Mouse (Mus musculus) telencephalon, adult 2 months (tissue): ENCODE data around the gene Trpc4ap.

Source experiments
- DNase-seq: peaks from one replicate; pipeline ENCODE4 v3.0.0-alpha.2; 2011; ENCODE audit warnings: low read depth, low spot score

The Trpc4ap gene

GRCm38 (mm10) chr2:155641540-155642472 lies 50.4 kb downstream of the Trpc4ap start:
- no peak for DNase-seq

- DNase-seq, result no peak
Observed at GRCm38 (mm10) chr2:155640656-155641055, 51.5 kb downstream of the Trpc4ap start.

- DNase-seq, result no peak
Observed at GRCm38 (mm10) chr2:155637411-155637810, 54.8 kb downstream of the Trpc4ap start.

DNA sequence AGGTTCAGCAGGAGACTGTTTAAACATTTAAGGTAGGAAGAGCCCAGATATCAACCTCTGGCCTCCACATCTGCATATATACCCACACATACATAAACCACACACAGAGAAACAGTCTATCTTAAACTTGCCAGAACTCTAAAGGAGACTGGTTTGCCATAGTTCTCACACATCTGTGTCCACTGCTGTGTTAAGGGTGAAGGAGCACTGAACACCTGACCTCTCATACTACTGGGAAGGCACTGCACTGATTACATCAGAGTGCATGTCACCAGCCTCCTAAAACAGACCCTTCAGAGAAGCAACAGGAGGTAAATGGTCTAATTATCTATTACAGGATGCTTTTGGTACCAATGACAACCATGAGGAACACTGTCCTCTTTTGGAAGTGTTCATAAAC lies 55.3 kb downstream of the Trpc4ap start:
- no peak for DNase-seq

DNA sequence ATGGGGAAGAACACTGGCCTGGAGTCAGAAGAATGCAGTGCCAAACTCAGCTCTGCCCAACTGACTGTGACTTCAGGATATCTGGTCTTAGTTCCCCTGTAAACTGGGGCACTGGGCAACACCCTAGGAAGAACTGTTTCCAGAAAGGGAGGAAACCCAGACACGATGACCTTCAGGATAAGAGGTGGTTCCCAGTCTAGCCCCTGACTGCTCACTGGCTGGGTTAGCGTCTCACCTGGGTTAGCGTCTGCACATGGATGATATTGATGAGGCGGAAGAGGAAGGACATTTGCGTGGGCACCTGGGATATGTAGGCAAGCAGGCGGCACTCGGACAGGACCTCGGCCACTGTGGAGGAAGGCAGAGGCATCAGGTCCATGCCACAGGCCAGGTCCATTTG lies 56.2 kb downstream of the Trpc4ap start:
- DNase-seq, result no peak

DNA sequence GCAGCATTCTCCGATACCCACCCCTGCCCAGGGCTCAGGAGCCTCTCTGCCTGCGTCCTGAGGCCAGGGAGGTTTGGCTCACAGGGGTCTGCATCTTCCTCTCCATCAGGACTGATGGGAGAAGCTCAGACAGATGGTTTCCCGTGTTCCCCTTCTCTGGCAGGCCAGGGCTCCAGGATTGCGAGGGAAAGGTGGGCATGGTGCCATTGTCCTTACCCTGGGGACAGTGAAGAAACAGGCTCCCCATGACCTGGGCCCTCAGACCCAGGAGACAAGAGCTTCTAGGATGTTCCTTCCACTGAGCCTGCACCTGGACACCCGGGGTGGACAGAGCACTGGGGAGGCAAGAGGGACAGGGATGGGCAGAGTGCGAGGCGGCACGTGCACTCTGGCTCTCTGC lies 57.6 kb downstream of the Trpc4ap start:
- no peak for DNase-seq

- DNase-seq, result no peak
Observed at GRCm38 (mm10) chr2:155633731-155634130, 58.5 kb downstream of the Trpc4ap start.

DNA sequence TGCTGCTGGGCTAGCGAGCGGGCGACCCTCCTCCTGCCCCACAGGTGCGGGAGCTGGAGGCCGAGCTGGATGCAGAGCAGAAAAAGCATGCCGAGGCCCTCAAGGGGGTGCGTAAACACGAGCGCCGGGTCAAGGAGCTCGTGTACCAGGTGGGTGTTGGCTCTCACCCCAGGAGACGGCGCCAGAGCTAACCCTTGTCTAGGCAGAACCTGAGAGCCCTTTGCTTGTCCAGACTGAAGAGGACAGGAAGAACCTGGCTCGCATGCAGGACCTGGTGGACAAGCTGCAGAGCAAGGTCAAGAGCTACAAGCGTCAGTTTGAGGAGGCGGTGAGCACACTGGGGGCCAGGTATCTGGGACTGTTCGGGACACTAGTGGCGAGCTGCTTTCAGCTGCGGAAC lies 59.1 kb downstream of the Trpc4ap start:
- DNase-seq, result no peak

DNA sequence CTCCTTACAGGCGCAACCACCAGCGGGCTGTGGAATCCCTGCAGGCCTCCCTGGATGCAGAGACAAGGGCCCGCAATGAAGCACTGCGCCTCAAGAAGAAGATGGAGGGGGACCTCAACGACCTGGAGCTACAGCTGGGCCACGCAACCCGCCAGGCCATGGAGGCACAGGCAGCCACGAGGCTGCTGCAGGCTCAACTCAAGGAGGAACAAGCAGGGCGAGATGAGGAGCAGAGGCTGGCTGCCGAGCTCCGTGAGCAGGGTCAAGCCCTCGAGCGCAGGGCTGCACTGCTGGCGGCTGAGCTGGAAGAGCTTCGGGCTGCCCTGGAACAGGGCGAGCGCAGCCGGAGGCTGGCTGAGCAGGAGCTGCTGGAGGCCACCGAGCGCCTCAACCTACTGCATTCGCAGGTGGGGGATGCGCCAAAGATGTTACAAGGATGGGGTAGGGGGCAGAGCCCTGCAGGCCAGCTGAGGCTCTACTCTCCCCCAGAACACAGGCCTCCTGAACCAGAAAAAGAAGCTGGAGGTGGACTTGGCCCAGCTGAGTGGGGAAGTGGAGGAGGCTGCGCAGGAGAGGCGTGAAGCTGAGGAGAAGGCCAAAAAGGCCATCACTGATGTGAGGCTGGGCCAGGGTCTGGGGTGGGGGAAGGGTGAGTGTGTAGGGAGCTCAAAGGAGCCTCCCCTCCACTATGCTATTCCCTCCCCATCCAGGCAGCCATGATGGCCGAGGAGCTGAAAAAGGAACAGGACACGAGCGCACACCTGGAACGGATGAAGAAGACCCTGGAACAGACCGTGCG lies 59.8 kb downstream of the Trpc4ap start:
- no peak for DNase-seq

DNA sequence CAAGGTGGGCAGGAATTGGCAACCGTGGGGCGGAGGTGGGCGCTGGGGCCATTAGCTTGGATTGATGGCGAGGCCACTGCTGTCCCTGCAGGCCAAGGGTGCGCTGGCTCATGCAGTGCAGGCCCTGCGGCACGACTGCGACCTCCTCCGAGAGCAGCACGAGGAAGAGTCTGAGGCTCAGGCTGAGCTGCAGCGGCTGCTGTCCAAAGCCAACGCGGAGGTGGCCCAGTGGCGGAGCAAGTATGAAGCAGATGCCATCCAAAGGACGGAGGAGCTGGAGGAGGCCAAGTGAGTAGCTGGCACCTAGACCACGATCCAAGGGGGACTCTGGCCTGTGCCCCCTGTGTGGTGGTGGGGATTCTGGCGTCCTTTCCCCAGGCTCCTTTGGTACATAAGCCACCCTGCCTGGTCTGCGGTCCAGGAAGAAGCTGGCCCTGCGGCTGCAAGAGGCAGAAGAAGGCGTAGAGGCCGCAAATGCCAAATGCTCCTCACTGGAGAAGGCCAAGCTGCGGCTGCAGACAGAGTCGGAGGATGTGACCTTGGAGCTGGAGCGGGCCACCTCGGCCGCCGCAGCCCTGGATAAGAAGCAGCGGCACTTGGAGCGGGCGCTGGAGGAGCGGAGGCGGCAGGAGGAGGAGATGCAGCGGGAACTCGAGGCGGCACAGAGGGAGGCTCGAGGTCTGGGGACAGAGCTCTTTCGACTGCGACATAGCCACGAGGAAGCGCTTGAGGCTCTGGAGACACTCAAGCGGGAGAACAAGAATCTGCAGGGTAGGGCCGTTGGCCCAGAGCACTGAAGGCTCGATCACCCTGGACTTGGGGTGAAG lies 61.4 kb downstream of the Trpc4ap start:
- no peak for DNase-seq

DNA sequence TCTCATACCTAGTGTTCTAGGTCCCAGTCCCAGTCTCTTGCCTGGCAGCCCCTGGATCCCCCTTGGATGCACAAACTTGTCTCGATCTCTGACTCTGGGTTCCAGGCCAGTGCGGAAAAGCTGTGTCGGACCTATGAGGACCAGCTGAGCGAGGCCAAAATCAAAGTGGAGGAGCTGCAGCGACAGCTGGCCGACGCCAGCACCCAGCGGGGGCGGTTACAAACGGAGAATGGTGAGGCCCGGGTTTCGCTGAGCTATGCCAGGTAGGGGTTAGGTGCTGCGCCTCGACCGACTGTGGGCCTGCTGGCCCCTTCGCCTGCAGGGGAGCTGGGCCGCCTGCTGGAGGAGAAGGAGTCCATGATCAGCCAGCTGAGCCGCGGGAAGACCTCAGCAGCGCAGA lies 62.0 kb downstream of the Trpc4ap start:
- DNase-seq, result no peak

- no peak for DNase-seq
Observed at GRCm38 (mm10) chr2:155629231-155629661, 62.9 kb downstream of the Trpc4ap start.

DNA sequence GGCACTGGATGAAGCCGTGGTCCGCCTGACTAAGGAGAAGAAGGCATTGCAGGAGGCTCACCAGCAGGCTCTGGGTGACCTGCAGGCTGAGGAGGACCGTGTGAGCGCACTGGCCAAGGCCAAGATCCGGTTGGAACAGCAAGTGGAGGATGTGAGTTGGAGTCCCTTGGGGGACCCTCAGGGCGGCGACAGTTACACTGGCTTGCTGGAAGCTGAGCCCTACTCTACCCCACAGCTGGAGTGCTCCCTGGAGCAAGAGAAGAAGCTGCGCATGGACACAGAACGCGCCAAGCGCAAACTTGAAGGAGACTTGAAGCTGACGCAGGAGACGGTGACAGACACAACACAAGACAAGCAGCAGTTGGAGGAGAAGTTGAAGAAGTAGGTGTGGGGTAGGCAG lies 63.7 kb downstream of the Trpc4ap start:
- DNase-seq, result no peak

DNA sequence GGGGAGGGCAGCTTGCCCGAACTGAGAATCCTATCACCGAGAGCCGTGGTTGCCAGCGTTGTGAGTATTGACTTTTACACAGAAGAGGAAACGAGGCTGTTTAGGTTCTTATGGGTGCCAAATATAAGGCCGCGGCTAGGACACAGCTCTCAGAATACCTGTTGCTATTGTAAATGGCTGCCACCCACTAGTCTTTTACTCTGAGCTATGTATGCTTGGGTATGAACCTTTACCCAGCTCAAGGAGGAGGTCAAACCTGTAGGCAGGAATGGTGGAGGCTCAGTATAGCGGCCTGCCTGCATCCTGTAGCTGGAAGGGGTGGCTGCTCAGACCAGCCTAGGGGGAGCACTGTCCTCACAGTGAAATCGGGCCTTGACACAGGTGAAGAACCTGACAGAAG lies 64.1 kb downstream of the Trpc4ap start:
- DNase-seq, result no peak

DNA sequence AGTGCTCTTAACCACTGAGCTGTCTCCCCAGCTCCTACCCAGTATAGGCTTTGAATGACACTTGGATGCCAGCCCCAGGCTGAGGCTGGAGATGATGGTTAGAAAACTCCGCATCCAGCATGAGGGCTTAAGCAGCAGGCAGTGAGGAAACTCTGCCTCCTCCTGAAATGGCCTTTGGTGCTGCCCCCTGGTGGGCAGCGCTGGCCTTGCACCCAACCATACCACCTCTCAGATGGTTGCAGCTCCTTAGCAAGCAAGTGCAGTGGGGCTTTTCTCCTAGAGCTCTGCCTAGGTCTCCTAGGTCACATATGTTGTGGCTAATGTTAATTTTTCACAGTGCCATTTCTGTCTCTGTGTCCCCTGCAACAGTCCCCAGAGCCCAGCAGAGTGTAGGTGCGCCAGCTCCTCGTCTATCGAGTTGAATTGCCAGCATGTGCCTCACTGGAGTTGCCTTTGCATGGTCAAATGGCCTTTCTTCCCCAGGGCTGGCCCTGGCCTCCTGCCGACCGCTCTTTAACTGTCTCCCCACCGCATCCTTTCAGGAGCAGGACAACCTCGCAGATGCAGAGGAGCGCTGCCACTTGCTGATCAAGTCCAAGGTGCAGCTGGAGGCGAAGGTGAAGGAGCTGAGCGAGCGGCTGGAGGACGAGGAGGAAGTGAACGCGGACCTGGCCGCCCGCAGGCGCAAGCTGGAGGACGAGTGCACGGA lies 65.0 kb downstream of the Trpc4ap start:
- DNase-seq, result no peak

GRCm38 (mm10) chr2:155626277-155626676 lies 65.9 kb downstream of the Trpc4ap start:
- no peak for DNase-seq

DNA sequence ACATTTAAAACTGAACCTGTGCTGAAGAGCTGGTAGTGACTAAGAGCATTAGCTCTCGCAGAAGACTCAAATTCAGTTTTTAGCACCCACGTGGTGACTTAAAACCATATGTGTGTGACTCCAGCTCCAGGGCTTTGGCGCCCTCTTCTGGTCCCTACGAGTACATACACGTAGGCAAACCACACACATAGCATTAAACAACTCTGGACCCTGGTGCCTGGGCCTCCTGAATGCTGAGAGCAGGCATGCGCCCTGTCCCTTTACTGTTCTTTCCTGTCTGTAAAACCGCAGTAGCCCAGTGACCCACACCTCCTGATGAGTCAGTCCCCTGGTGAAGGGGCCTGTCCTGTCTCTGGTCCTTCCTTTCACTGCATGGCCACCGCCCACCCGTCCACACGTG lies 67.5 kb downstream of the Trpc4ap start:
- peak; percentile 69 for DNase-seq

- no peak for DNase-seq
Observed at GRCm38 (mm10) chr2:155623996-155624395, 68.2 kb downstream of the Trpc4ap start.

DNA sequence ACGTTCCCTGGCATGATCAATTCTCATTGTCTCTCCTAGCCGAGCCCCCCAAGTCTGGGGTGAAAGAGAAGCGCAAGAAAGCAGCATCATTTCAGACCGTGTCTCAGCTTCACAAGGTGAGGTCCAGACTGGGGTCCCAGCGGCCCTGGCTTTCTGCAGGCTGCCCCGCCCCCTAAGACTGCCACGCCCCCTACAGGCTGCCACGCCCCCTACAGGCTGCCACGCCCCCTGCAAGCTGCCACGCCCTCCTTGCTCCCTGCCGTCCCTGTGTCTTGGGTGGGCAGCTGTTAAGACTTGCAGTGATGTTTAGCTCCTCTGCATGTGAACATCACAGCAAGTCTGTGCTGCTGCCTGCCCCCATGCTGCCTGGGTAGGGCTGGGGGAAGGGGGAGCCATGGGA lies 69.6 kb downstream of the Trpc4ap start:
- DNase-seq, result no peak

DNA sequence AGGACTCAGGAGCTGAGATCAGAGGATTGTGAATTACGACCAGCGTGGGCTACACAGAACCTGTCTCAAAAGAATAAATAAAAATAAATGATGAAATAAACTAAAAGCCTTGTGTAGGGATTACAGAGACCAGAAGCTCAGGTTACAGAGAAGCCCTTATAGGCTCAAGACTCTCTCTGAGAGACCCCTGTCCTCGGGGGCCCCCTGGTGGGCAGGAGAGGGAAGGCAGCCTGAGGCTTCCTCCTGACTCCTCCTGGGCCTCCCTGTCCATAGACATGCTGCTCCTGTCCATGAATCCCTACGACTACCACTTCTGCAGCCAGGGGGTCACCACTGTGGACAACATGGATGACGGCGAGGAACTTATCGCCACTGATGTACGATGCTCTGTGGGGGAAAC lies 72.4 kb downstream of the Trpc4ap start:
- DNase-seq, result no peak

DNA sequence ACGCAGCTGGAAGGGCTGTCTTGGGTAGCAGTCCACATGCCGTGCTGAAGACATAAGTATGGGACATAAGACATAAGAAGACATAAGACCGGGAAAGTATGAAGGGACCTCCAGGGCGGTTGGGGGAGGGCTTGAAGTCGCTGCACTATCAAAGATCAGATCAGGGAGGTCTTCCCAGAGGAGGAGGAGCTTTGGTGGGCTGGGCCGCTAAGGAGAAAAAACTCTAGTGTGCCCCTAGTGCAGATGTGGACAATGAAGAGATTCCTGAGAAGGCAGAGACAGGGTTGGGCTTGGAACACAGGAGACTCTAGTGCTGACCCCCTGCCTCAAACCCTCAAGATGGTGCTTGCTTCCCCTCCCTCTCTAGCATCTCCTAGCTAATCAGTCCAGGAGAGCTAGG lies 75.2 kb downstream of the Trpc4ap start:
- DNase-seq, result no peak
